ENCODE assay signal across 8 mouse cellular contexts in genomic region chr5:136982338-136982930, GRCm38 (mm10). TPM values are rescaled to one million over a fixed set of nuclear protein-coding genes. Genes with fewer than 3 reads are reported as not detected.
A peak's percentile ranks its signal among the peaks of the same experiment; 100 is the strongest.
DNase-seq lines count a peak whose midpoint lies in the region; ATAC-seq lines count a peak whose summit lies in the region.

No protein-coding gene starts in this region.

- DNase-seq in hindbrain, embryonic 14.5 days (ENCODE audit: low spot score), result peak; percentile 57
- peak; percentile 59 for DNase-seq in urinary bladder, postnatal 25 days (ENCODE audit: low spot score)
- no peak for DNase-seq in urinary bladder, postnatal 4 days (ENCODE audit: low spot score in 2 of 2)
- DNase-seq in cerebellum, postnatal 25 days, result peak; percentile 66 to 82
- DNase-seq in midbrain, embryonic 14.5 days, result peak; percentile 79
- DNase-seq in frontal cortex, postnatal 10 days (ENCODE audit: low spot score in 2 of 2), result no peak

- no peak for ATAC-seq in hindbrain, embryonic 14.5 days (ENCODE audit: low FRiP score)
- no peak for ATAC-seq in hindbrain, embryonic 13.5 days (ENCODE audit: low FRiP score)
- no peak for ATAC-seq in midbrain, embryonic 14.5 days (ENCODE audit: low FRiP score, low TSS enrichment)
- ATAC-seq in erythroid progenitor cell, adult 5-6 weeks (replicated peaks; ENCODE audit: low FRiP score, poor library complexity, severe bottlenecking), result no peak

- no peak overlapping the region for H3K9ac ChIP-seq in hindbrain, embryonic 14.5 days
- no peak overlapping the region for H3K9ac ChIP-seq in hindbrain, embryonic 13.5 days
- H3K9ac ChIP-seq in midbrain, embryonic 14.5 days (replicated peaks; ENCODE audit: low read length), result no peak overlapping the region

- 49% methylated on average over 14 of the region's 16 CpGs for WGBS in hindbrain, embryonic 14.5 days
- 73% methylated on average over 10 of the region's 16 CpGs for WGBS in hindbrain, embryonic 13.5 days
- WGBS in midbrain, embryonic 14.5 days, result 48% methylated on average over 14 of the region's 16 CpGs

- peaks cover 17% of the 10 kb centered on the region for H3K36me3 ChIP-seq in hindbrain, embryonic 14.5 days (replicated peaks; ENCODE audit: control insufficient read depth, insufficient read depth)
- peaks cover 40% of the 10 kb centered on the region for H3K36me3 ChIP-seq in hindbrain, embryonic 13.5 days
- peaks cover 27% of the 10 kb centered on the region for H3K36me3 ChIP-seq in midbrain, embryonic 14.5 days (ENCODE audit: control insufficient read depth, insufficient read depth, low read length)

- no peaks in the 10 kb centered on the region for H3K9me3 ChIP-seq in hindbrain, embryonic 14.5 days (ENCODE audit: control insufficient read depth, low read length)
- no peaks in the 10 kb centered on the region for H3K9me3 ChIP-seq in hindbrain, embryonic 13.5 days
- no peaks in the 10 kb centered on the region for H3K9me3 ChIP-seq in midbrain, embryonic 14.5 days (ENCODE audit: control insufficient read depth, low read length)

- H3K4me1 ChIP-seq in hindbrain, embryonic 14.5 days (replicated peaks; ENCODE audit: control insufficient read depth, insufficient read depth, low read length), result peaks cover 6% of the 10 kb centered on the region
- peaks cover 14% of the 10 kb centered on the region for H3K4me1 ChIP-seq in hindbrain, embryonic 13.5 days (replicated peaks)
- H3K4me1 ChIP-seq in midbrain, embryonic 14.5 days (ENCODE audit: control insufficient read depth, insufficient read depth, low read length), result peaks cover 5% of the 10 kb centered on the region

- no peak overlapping the region for H3K4me2 ChIP-seq in hindbrain, embryonic 14.5 days (replicated peaks)
- no peak overlapping the region for H3K4me2 ChIP-seq in hindbrain, embryonic 13.5 days
- H3K4me2 ChIP-seq in midbrain, embryonic 14.5 days (ENCODE audit: low read length), result no peak overlapping the region

- H3K27ac ChIP-seq in hindbrain, embryonic 14.5 days, result no peak overlapping the region
- no peak overlapping the region for H3K27ac ChIP-seq in hindbrain, embryonic 13.5 days
- H3K27ac ChIP-seq in midbrain, embryonic 14.5 days (replicated peaks; ENCODE audit: low read depth, low read length), result no peak overlapping the region

- no peaks in the 10 kb centered on the region for H3K27me3 ChIP-seq in hindbrain, embryonic 14.5 days (ENCODE audit: control insufficient read depth, insufficient read depth, low read length)
- no peaks in the 10 kb centered on the region for H3K27me3 ChIP-seq in hindbrain, embryonic 13.5 days
- H3K27me3 ChIP-seq in midbrain, embryonic 14.5 days (ENCODE audit: control insufficient read depth, insufficient read depth, low read length), result no peaks in the 10 kb centered on the region

- H3K4me3 ChIP-seq in hindbrain, embryonic 14.5 days (replicated peaks; ENCODE audit: low read length), result no peak overlapping the region
- no peak overlapping the region for H3K4me3 ChIP-seq in hindbrain, embryonic 13.5 days
- no peak overlapping the region for H3K4me3 ChIP-seq in midbrain, embryonic 14.5 days (replicated peaks; ENCODE audit: low read depth, low read length)

RNA-seq across cellular contexts. Expression of gene Plod3, which starts 4.4 kb away (rescaled TPM):
- polyA plus RNA-seq in hindbrain, embryonic 14.5 days (2014; fragmentation: Nextera tagmentation; extraction: Ambion mirVana), result 30.1 and 30.7 TPM in 2 replicates
- 34.0 and 38.1 TPM in 2 replicates for polyA plus RNA-seq in hindbrain, embryonic 13.5 days (2015; fragmentation: Nextera tagmentation; extraction: Ambion mirVana)
- 25.8 and 28.1 TPM in 2 replicates for polyA plus RNA-seq in midbrain, embryonic 14.5 days (2014; fragmentation: Nextera tagmentation; extraction: Ambion mirVana)
- 9.7 and 10.1 TPM in 2 replicates for total RNA-seq in erythroid progenitor cell, adult 5-6 weeks (2015; ENCODE audit: low replicate concordance)
- total RNA-seq in erythroid progenitor cell, adult 5-6 weeks (2017; ENCODE audit: low replicate concordance), result 6.0 and 12.1 TPM in 2 replicates

RNA-seq across cellular contexts. Expression of gene Znhit1, which starts 5.4 kb away (rescaled TPM):
- 116 and 121 TPM in 2 replicates for polyA plus RNA-seq in hindbrain, embryonic 14.5 days (2014; fragmentation: Nextera tagmentation; extraction: Ambion mirVana)
- polyA plus RNA-seq in hindbrain, embryonic 13.5 days (2015; fragmentation: Nextera tagmentation; extraction: Ambion mirVana), result 107 and 109 TPM in 2 replicates
- 94.0 and 117 TPM in 2 replicates for polyA plus RNA-seq in midbrain, embryonic 14.5 days (2014; fragmentation: Nextera tagmentation; extraction: Ambion mirVana)
- 40.7 and 52.3 TPM in 2 replicates for total RNA-seq in erythroid progenitor cell, adult 5-6 weeks (2015; ENCODE audit: low replicate concordance)
- total RNA-seq in erythroid progenitor cell, adult 5-6 weeks (2017; ENCODE audit: low replicate concordance), result 5.4 and 20.0 TPM in 2 replicates

RNA-seq across cellular contexts. Expression of gene Cldn15, which starts 16.0 kb away (rescaled TPM):
- 0.13 TPM in 1 of 2 replicates, not detected in the other for polyA plus RNA-seq in hindbrain, embryonic 14.5 days (2014; fragmentation: Nextera tagmentation; extraction: Ambion mirVana)
- 0.21 and 0.35 TPM in 2 replicates for polyA plus RNA-seq in hindbrain, embryonic 13.5 days (2015; fragmentation: Nextera tagmentation; extraction: Ambion mirVana)
- 0.13 and 0.31 TPM in 2 replicates for polyA plus RNA-seq in midbrain, embryonic 14.5 days (2014; fragmentation: Nextera tagmentation; extraction: Ambion mirVana)
- total RNA-seq in erythroid progenitor cell, adult 5-6 weeks (2015; ENCODE audit: low replicate concordance), result 8.3 and 13.0 TPM in 2 replicates
- 4.2 and 4.5 TPM in 2 replicates for total RNA-seq in erythroid progenitor cell, adult 5-6 weeks (2017; ENCODE audit: low replicate concordance)

RNA-seq across cellular contexts. Expression of gene Fis1, which starts 29.4 kb away (rescaled TPM):
- 391 and 425 TPM in 2 replicates for polyA plus RNA-seq in hindbrain, embryonic 14.5 days (2014; fragmentation: Nextera tagmentation; extraction: Ambion mirVana)
- 398 and 404 TPM in 2 replicates for polyA plus RNA-seq in hindbrain, embryonic 13.5 days (2015; fragmentation: Nextera tagmentation; extraction: Ambion mirVana)
- 440 and 487 TPM in 2 replicates for polyA plus RNA-seq in midbrain, embryonic 14.5 days (2014; fragmentation: Nextera tagmentation; extraction: Ambion mirVana)
- total RNA-seq in erythroid progenitor cell, adult 5-6 weeks (2015; ENCODE audit: low replicate concordance), result 149 and 151 TPM in 2 replicates
- total RNA-seq in erythroid progenitor cell, adult 5-6 weeks (2017; ENCODE audit: low replicate concordance), result 75.7 and 75.9 TPM in 2 replicates

RNA-seq across cellular contexts. Expression of gene Vgf, which starts 43.8 kb away (rescaled TPM):
- 7.0 and 9.7 TPM in 2 replicates for polyA plus RNA-seq in hindbrain, embryonic 14.5 days (2014; fragmentation: Nextera tagmentation; extraction: Ambion mirVana)
- 1.6 and 1.9 TPM in 2 replicates for polyA plus RNA-seq in hindbrain, embryonic 13.5 days (2015; fragmentation: Nextera tagmentation; extraction: Ambion mirVana)
- 4.8 and 6.9 TPM in 2 replicates for polyA plus RNA-seq in midbrain, embryonic 14.5 days (2014; fragmentation: Nextera tagmentation; extraction: Ambion mirVana)
- not detected in 2 replicates for total RNA-seq in erythroid progenitor cell, adult 5-6 weeks (2015; ENCODE audit: low replicate concordance)
- not detected in 2 replicates for total RNA-seq in erythroid progenitor cell, adult 5-6 weeks (2017; ENCODE audit: low replicate concordance)

Comparison
In these comparisons a context has a peak if more than half of its experiments do, and no peak if none do; other contexts are left out.
1. DNase-seq: peak in hindbrain, embryonic 14.5 days (single experiment), urinary bladder, postnatal 25 days (single experiment), cerebellum, postnatal 25 days (2 of 2) and midbrain, embryonic 14.5 days (single experiment); none in urinary bladder, postnatal 4 days (0 of 2) and frontal cortex, postnatal 10 days (0 of 2).